Comparison of ENCODE assay signal across 15 mouse cellular contexts in the genomic region with DNA sequence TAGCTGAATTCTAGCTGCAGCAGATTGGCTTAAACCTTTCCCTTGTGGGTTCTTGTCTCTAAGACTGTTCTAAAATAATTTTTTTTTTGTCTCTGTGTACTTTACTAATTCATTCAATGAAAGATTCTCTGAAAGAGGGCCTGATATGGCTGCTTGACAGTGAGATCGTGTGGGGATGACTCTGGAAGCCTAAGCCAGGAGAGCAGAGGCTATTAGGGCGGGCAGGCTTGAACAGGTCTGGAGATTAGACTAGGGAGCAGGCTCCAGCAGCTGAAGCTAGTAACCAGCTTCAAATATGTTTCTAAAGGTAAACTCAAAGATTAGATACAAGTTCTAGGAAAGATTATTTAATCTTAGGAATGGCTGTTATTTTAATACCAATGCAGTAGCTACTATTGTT.
"Had no signal": no experiment of that assay in that cellular context is flagged by ENCODE, and none has a peak within 500 bp of the region (broad histone marks: within the 10 kb centered on the region; RNA-seq: fewer than 3 reads in every experiment).

No protein-coding gene starts in this region.

- H3K36me3 ChIP-seq: lung, embryonic 15.5 days; midbrain, embryonic 12.5 days; neural tube, embryonic 12.5 days; stomach, embryonic 15.5 days had no signal

- ATAC-seq: lung, postnatal 0 days had no signal

- H3K4me3 ChIP-seq: lung, embryonic 15.5 days; megakaryocyte, embryonic 14.5 days; midbrain, embryonic 12.5 days; neural tube, embryonic 12.5 days; stomach, embryonic 15.5 days had no signal

- H3K9ac ChIP-seq: lung, embryonic 15.5 days; midbrain, embryonic 12.5 days; neural tube, embryonic 12.5 days; stomach, embryonic 15.5 days had no signal

- DNase-seq: lung, adult 2 months; lung, postnatal 14 days; lung, postnatal 36 days; right cerebral cortex, postnatal 14 days; thymus, adult 2 months; thymus, postnatal 25 days; thymus, postnatal 4 days had no signal

- H3K4me1 ChIP-seq: lung, embryonic 15.5 days; midbrain, embryonic 12.5 days; neural tube, embryonic 12.5 days; stomach, embryonic 15.5 days had no signal

- H3K27ac ChIP-seq: lung, embryonic 15.5 days; macrophage; midbrain, embryonic 12.5 days; neural tube, embryonic 12.5 days; stomach, embryonic 15.5 days; stomach, postnatal 0 days had no signal

- H3K4me2 ChIP-seq: lung, embryonic 15.5 days; midbrain, embryonic 12.5 days; neural tube, embryonic 12.5 days; stomach, embryonic 15.5 days had no signal

- H3K27me3 ChIP-seq: lung, embryonic 15.5 days; megakaryocyte, embryonic 14.5 days; neural tube, embryonic 12.5 days; stomach, embryonic 15.5 days had no signal

- H3K9me3 ChIP-seq: lung, embryonic 15.5 days; megakaryocyte, embryonic 14.5 days; midbrain, embryonic 12.5 days; neural tube, embryonic 12.5 days; stomach, embryonic 15.5 days had no signal
